Mouse (Mus musculus) adrenal gland, adult 8-10 months (tissue): ENCODE measurements around the gene Fhod1. TPM values are rescaled to one million over a fixed set of nuclear protein-coding genes. Genes with fewer than 3 reads are reported as not detected.
A peak's percentile ranks its signal among the peaks of the same experiment; 100 is the strongest.

Source experiments
- DNase-seq: peaks from one replicate; pipeline ENCODE4 v3.0.0; 2022
- total RNA-seq, 4 experiments: library from RNA; stranded (reverse); gene quantifications; 2 replicates each; pipeline ENCODE4 v1.2.4; 2022

Fhod1 gene
- total RNA-seq, 4 experiments from 2014 or later = 11.8 to 21.9 (median 17.1) TPM

DNA sequence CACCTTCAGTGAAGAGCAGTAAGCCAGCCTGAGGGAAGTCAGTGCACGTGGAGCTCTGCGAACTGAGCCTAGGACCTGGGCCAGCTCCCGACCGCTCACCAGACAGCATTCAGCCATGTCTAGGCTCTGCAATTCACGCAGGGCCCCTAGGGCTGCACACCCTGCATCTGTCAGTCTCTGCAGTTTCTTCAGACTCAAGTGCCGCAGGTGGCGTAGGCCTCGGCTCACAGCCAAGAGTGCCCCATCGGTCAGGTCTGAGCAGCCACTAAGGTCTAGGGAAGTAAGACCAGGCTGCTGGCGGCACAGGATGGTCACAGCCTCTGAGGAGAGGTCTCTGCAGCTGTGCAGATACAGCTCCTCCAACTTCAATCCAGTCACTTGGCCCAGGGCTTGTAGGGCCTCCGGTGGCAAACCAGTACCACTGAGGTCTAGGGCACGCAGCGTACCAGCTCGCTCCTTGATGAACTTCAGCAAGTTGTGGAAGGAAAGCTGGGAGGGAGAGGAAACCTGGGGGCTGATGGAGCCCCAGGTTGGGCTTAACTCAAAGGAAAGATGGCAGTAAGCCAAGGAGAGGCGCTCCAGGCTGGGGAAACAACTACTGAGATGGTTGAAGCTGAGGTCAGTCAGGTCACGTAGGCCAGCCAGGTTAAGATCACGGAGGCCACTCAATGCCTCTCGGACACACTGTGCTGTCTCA, 32.5 kb downstream of the Fhod1 start:
- no peak for DNase-seq

DNA sequence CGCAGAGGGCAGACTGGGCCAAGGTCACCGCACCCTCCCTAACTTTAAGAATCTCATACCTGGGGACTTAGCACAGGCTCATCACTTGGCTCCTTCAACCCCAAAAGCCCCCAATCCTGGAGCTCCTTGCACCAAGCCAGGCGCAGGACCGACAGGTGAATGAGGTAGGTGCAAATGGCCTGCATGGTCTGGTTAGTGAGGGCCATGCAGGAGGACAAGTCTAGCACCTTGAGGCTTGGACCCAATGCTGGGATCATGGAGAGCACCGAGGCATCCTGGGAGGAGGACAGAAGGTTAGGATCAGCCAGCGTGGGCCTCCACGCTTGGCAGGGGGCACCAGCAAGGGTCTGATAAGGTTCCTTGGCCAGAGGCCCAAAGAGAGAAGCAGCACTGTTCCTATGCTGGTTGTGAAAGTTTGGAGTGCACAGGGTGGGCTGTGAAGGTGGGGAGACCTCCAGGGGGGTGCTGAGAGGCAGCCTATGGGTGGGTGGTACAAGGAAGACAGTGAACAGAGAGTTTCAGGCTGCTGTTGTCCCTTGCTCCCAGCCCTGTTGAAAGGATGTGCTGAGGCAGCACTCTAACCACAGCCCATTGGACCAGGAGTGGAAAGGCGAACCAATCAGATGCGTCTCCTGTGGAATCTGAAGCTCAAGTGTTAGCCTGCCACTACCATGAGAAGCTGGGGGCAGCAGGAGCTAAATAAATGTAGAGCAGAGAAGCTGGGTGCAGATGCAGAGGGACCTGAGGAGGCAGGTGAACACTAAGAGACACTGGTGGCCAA, 33.9 kb downstream of the Fhod1 start:
- no peak for DNase-seq

DNA sequence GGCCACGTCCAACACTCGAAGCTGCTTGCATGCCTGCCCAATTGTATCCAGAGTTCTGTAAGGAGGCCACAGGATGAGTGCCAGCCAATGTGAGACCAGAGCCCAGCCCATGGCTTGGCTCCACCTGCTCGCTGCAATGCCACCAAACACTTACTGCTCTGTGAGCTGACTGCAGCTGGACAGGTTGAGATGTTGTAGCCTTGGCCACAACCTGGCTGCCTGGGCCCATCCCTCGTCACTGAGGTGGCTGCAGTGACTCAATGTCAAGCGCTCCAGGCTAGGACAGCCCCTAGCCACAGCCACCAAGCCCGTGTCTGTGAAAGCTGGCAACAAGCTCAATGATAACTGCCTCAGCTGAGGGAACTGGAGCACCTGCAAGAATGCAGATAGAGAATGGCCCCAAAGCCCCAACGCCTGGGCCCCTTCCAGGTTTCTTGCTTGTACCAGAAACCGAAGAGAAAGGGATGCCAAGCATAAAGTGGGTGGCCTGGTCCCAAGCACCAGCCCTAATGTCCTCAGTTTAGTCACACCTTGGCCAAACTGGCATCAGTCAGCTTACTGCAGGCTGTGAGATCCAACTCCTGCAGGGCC, 34.8 kb downstream of the Fhod1 start:
- no peak for DNase-seq

DNA sequence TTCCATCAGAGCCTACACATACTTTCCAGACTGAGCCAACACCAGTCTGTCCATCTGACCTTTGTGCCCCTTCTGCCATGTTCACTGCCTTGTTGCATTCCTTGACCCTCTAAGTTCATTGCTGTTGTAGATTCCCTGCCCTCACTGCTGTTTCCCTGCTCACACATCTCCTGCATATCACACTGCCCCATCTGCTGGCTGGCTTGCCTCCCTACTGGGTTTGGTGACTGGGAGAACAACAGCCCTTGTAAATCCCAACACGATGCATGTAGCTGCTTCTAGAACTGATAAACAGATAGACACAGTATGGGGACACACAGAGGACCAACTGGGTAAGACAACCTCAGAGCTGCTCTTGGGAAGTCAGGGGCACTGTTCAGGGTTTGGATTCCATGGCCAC, 36.0 kb downstream of the Fhod1 start:
- no peak for DNase-seq

DNA sequence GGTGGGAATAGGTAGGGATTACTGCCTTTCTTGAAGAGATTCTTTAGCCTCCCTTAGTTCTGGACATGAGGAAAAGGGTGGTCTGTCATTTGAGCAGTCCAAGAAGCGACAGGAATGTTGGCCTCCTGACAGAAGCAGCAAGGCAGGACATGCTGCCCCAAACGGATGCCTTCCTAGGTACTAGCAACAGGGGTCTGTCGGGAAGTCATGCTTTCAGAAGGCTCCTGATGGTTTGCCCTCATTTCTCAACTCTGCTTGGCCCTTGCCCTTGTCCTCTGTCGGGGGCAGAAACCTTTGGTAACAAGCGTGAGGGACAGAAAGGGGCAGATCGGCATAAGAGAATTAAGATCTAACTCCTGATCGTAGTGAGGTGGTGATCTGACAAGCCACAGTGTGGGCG, 37.6 kb downstream of the Fhod1 start:
- no peak for DNase-seq

DNA sequence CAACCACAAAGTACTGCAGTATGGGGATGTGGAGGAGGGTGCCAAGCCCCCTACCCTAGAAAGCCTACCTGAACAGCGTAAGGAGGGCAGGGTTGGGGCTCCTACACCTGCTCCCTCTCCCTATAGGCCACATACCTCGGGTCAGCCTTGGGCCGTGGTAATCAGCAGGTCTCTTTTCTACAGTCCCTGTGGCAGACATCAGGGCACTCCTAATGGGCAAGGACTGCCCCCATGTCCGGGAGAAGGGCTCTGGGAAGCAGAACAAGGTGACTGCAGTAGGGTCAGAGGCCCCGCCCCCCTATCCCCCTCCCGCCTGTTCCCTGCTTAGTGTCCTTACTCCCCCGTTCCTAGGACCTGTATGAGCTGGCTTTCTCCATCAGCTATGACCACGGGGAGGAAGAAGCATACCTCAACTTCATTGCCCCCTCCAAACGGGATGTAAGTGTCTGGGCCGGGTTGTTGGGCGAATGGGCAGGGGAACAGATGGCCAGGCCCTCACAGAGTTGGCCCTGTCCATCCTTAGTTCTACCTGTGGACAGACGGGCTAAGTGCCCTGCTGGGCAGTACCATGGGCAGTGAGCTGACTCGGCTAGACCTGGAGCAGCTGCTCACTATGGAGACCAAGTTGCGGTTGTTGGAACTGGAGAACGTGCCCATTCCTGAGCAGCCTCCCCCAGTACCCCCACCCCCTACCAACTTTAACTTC, 38.5 kb downstream of the Fhod1 start:
- no peak for DNase-seq

DNA sequence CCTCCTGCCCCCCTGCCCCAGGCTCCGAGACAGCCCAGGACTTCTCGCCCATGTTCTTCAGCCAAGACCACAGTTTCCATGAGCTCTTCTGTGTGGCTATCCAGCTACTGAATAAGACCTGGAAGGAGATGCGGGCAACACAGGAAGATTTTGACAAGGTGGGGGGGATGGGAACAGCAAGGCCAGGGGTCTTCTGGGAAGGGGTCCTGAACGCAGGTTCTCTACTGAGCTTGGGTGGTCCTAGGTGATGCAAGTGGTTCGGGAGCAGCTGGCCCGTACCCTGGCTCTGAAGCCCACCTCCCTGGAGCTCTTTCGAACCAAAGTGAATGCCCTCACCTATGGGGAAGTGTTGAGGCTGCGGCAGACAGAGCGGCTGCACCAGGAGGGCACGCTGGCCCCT, 39.3 kb downstream of the Fhod1 start:
- no peak for DNase-seq

DNA sequence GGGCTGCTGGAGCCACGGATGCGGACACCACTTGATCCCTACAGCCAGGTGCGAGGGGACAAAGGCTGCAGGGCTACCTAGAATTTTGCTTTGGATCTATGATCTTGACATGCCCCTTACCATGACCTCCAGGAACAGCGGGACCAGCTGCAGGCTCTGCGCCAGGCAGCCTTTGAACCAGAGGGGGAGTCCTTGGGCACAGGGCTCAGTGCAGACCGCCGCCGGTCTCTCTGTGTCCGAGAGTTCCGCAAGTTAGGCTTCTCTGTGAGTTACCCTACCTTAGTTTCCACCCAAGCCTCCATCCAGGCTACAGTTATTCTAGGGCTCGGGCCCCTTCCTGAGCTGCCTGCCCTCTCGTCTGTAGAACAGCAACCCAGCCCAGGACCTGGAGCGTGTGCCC, 40.1 kb downstream of the Fhod1 start:
- no peak for DNase-seq

DNA sequence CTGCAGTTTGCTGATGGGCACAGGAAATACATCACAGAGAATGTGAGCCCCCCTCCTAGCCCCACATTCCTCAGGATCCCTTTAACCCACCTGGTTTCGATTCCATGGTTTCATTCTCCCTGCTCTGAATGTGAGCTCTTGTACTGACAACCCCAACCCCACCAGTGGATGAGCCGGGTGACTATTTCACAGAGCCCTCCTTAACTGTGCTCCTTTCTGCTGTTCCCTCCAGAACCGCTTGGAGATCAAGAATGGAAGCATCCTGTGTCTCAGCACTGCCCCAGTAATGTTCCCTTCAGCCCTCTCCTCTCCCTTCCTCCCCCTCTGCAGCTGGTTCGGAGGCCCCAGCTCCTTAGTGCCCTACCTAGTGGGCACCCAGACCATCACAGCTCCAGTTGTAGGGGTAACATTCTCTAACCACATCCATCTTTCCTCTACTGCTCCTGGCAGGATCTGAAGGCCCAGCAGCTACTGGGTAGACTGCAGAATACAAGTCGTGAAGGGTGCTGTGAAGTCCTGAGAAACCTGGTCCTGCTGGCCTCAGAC, 41.5 kb downstream of the Fhod1 start:
- no peak for DNase-seq

DNA sequence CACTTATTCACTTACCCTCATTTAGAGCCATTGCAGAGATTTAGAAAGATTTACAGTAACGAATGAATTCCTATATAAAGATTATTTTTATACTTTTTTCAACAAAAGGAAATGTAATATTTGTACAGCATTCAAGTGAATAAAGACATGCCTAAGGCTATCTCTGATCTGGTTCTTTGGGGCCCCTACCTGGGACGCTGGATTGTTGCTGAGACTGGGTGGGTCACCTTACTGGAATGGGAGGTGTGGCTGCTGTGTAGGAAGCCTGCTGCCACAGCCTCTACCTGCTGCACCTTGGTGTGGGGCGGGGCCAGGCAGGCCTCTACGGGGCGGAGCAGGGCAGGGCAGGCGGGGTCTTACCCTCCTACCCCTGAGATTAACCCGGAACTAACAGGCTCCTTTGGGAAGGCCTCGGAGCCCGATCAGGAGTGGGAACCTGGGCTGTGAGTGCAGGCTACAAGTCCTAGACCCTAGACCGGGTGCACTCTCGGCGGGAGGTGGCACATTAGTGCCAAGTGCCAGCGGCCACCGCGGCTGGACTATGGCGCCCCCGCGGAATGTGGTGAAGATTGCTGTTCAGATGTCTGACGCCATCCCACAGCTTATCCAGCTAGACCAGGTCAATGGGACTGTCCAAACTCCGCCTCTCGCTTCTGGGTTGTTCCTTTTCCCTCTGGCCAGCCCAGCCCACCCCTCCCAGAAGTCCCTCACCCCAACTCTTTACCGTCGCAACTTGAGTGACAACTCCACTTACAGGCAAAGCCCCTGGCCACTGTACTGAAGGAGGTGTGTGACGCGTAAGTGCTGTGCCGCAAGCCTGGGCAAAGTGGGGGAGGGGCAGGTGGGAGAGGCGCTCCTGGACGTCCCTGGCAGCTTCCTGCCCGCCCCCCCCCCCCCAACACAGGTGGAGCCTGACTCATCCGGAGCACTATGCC, 42.3 kb downstream of the Fhod1 start, which contains the start of gene Elmo3:
Gene Elmo3, plus strand, starts transcription at position 391 of the 935 bp plus-strand sequence.
- DNase-seq = no peak

DNA sequence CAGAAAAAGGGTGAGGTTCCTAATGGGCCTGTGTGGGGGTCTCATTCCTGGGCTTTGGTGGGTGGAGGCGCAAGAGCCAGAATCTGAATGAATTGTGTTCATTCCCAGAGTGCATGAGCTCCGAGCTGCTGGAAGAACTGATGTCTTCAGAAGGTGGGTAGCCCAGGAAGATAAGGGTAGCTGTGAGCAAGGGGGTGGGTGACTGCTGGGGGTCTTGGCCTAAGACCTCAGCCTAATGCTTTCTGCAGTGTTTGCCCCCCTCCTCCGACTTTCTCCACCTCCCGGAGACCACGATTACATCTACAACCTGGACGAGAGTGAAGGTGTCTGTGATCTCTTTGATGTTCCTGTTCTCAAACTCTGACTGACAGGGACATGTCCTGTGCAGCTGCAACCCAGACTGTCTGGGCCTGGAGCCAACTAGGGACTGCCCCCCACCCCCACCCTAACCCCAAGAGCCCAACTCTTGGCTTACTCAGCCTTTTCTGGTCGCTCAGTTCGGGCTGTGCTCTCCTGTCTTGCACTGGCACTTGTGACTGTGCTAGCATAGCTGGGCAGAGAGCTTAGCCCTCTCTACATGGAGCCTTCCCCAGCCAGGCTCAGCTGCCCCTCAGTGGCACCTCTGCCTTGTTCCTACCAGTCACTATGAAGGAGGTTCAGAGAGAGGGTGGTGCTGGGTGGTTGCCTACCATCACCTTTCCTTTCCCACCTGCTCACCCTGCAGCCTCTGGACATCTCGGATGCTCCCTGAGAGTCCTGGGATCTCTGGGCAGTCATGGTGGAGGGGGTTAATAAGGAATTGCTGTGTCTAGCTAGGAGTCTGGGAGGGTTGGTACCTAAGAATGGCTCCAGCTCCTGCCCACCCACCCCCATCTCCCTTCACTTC, 43.2 kb downstream of the Fhod1 start:
- DNase-seq = no peak

DNA sequence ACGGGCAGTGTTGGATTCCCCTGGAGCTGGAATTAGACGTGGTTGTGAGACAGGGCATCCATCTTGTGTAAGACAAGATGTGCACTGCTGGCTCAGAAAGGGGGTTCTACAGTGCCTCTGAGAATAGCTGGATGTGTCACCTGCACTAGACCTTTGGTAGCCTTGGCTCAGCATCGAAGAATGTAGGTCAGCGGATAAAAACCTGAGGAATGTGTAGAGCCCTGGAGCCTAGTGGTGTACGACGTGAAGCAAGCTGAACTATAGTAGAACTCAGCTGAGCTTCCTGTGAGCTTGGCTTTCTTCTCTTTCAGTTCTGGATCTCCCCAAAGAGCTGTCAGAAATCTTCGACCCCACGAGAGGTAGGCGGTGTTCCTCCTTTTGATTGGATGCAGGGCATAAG, 43.9 kb downstream of the Fhod1 start:
- no peak for DNase-seq

DNA sequence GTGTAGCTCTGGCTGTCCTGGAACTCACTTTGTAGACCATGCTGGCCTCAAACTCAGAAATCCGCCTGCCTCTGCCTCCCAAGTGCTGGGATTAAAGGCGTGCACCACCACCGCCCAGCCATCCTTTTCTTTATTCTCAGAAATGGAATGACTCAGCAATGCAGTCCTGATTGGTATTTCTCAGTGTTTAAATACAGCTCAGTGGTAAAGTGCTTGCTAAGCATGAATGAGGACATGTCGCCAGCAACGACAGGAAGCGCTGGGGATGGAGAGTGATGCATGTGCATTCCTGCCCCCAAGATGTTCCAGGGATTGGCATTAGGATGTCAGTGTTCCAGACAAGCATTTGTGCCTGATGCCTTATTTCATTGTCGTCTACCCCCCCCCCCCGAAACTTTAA, 44.4 kb downstream of the Fhod1 start:
- no peak for DNase-seq

DNA sequence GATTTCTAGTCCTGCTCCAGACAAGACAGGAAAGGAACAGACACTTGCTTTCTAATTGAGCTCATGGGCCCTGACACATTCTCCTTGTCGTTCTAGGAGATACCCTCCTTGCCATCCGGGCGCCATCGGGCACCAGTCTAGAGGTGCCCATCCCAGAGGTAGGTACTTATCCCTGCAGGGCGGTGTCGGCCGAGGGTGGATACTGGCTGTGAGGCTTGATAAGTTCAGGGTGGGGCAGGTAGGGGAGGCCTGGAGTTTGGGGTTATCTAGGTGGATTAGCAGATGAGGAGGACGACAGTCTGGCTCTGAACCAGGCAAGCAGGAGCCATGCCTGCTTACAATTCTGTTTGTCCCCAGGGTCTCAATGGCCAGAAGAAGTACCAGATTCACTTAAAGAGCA, 47.8 kb downstream of the Fhod1 start:
- DNase-seq = no peak

DNA sequence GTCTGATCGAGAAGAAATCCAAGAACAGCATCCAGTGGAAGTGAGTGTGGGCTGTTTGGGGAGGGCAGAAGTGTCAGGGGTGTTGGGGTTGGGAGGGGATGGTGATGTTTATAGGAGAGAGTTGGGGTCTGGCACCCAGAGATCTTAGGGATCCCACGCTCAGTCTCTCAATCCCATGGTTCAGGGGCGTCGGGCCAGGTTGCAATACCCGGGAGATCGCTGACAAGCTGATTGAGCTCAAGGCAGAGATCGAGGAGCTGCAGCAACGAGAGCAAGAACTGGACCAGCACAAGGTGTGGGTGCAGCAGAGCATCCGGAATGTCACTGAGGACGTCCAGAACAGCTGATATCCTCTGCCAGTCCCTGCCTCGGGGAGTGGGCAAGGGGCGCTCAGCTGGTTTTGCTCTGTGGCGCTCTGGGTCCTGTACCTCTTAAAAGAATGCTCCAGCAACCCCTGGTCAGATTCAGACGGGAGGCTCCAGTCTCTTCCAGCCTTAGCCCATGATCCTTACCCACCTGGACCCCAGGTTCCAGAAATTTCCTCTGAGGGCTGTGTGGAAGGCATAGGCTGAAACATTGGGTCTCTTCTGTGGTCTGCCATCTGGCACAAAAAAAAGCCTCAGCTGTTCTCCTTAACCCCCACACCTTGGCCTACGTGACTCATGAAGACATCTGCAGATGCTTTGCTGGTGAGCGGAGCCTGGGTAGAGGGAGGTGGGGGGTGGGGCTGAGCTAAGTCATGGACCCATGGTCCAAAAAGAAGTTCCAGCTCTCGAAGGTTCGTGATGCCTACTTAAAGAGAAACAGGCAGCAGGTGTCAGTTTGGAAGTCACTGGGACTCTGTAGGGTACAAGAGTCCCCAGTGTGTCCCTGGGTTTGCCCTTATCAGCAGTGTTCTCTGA, 49.2 kb downstream of the Fhod1 start:
- DNase-seq = no peak

DNA sequence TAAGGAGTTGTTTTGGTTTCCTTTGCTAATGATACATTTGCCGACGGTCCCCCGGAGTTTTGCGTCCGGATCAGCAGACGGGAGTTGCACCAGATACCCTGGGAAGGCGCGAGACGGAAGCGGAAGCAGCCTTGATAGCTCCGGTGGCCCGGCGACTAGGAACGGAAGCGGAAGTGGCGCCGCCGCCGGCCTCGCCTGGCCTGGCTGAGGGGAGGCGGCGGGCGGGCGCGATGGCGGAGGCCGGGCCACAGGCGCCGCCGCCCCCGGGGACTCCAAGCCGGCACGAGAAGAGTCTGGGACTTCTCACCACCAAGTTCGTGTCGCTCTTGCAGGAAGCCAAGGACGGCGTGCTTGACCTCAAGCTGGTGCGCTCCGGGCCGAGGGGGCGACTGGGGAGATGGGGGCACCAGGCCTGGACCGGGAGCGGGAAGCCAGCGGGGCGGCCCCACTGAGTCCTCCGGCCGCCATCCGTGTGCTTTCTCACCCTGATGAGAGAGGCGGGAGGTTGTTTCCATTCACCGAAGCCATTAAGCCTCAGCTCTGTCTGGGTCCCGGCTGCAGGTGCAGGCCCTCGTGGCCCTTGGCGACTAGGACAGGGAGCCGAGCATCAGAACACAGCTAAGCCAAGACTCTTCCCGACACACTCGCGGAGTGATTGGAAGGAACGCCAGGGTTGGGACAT, 50.1 kb downstream of the Fhod1 start, which contains the start of gene E2f4:
Gene E2f4, plus strand, starts transcription at position 153 of the 682 bp plus-strand sequence.
- peak; percentile 90 for DNase-seq

DNA sequence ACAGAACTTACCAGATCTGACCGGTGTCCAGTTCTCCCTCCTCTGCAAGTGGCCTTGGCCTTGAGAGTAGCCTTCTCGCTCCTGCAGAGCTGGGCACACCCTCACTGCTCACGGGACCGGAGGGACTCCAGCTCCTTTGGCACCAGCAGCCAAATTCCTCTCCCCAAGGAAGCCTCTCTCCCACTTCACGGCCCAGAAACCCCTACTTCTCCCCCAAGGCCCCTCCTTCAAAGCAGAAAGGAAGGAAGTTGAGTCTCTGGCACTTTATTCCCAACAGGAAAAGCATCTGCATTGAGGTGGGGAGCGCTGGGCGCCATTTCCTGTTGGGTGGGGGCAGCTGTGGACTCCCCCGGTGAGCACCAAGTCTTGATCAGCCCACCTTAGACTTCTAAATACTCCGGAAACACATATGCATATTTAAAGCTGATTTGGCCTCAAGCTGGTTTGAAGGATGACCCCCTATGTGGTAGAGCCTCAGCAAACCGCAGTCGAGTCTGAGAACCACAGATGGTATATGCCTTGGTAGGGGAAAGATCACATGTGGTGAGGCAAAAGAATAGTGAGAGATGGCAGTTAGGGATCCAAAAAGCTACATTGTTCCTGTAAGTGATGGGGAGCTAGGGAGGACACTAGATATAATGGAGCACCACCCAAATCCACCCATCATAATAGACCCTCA, 51.7 kb downstream of the Fhod1 start, which contains the start of gene Exoc3l:
Gene Exoc3l, minus strand, starts transcription at position 207 of the 679 bp plus-strand sequence.
- DNase-seq = peak; percentile 77

DNA sequence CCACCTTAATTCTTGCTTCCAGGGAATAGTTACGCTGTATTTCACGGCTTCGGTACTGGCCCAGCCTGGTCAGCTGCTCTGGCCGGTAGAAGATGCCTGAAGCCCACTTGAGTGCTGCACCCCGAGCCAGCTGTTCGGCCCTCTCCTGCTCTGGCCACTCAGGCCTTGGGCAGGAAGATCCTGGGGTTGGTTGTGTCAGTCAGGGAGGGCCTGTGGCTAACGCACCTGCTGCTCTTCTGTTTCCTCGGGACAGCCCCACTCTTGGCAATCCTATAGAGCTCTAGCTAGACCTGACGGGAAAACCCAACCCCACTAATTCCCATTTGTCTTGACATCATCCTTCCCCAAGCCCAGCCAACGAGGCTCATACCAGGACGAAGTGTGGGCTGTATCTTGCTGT, 52.5 kb downstream of the Fhod1 start:
- DNase-seq = no peak
